Mouse (Mus musculus): ENCODE measurements at regions not wholly inside any gene's neighbourhood (a gene's known extent, or its start where the extent isn't known, plus 50 kb on each side); places are given as distances from the start of the nearest gene placed in this dataset.

DNA sequence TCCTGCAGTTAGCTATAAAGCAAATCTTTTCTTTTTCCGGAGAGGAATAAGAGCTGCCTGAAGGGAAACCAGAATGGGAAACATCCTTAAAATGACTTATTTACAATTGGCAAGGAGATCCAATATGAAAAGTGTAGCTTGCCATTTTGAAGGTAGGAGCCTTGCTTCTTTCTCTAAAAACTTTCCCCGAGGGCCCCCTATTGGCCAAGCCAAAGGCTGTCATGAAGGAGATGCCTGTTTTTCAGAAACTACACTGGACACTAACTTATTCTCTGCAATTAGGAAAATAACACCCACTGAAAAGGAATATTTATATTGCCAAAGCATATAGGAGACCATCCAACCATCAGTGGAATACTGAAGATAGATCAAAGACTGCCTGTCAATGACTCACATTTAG, 312.8 kb upstream of the Thrb start:
- DNase-seq = no peak

- DNase-seq = no peak
These were observed 307.6 kb upstream of the Thrb start for GRCm38 (mm10) chr14:17352324-17353037.

GRCm38 (mm10) chr14:17361910-17362309, 298.2 kb upstream of the Thrb start:
- DNase-seq = no peak

DNA sequence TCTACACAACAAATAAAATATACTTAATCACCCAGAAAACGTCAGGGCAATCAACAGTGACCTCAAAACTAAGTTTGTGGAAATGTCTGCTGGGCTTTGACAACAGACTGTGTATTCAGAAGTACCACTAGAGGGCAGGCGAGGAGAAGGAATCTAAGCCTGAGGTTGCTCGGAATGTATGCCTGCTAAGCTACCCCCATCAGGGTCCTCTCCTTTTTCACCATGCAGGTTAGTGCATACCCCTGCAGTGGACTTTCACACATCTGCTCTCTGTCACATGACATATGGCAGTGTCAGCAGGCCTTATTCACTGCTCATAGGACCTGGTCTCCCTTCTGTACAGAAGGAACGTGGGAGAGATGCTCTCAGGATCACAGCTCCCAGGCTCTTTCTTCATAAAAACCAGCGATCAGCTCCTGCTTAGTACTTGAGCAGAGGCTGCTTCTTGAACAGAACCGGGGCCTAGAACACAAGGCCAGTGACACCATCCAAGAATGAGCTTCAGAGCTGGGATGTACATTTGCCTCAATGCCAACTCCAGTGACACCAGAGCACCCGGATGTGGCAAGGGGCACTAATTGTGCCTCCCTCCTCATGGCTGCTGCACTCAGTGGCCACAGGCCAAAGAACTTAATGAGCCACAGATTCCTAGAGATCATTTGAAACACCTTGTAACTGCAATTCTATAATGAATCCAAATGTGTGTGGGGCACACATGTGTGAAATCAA, 257.1 kb upstream of the Thrb start:
- DNase-seq = peak in 1 of 2 experiments; percentile 38

DNA sequence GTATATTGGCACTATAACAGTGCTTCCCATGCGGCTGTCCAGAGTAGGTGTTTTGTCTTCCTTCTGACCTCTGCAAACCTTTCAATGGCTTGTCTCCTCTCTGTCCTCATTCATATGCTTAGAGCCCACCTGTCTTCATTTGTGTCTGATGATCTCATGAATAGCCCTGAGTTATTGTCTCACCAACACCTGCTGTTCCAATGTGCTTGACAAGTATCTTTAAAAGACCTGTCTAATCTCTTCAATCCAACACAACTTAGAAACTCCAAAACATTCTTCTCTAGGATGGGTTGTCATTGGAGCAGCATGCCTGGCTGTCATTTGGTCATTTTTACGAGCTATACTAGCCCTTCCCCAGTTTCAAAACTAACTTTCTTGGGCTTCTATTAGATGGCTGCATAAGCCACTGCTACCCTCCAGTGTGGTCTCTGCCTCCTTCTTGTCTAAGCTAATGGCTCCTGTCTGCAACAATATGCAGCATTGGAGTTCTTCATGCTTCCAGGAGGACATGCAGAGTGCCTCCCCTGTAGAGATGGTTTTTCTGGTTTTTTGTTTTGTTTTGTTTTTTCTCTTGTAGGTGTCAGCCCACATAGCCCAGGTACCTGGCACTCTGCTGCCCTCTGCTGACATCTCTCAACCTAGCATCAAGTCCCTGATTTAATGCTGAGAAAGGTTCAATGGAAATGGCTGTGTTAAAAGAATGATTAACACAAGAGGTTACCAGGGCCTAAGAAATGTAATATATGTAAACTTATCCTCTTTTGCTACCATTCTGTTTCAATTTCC, 254.3 kb upstream of the Thrb start:
- DNase-seq = peak; percentile 25 to 52

DNA sequence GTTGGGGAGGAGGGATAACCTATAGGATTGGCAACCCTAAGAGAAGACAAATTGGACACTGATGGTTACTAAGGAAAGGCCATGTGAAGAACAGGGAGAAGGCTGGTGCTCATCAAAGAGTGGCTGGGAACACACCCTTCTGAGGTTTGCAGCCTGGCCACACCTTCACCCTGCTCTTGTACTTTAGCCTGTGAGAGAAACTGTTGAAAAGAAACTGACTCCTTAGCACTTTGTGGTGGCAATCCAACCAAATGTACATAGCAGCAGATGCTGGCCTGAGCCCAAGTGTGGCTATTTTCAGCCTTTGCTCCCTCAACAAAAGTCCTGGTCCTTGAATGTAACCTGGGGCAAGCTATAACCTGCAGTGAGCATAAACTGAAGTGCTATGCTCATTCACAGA, 253.2 kb upstream of the Thrb start:
- peak in 1 of 2 experiments; percentile 24 for DNase-seq

- no peak for DNase-seq
These were observed 251.7 kb upstream of the Thrb start for GRCm38 (mm10) chr14:17408343-17408742.

DNA sequence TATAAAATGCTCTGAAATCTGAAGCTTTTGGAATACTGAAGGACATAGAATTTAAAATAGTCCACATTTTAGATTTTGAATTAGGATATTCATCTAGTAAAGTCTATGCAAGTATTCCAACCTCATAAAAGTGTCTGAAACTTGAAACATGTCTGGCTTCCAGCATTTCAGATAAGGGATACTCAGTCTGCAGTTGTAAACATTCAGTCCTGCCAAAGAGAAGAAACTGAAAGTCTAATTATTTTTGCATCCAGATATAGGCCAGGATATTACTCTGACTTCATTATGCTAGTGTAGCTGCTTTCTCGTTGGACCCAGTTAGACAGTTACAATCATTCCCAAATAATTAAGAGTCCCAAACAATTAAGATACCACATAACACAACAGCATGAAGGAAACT, 251.2 kb upstream of the Thrb start:
- DNase-seq = no peak

DNA sequence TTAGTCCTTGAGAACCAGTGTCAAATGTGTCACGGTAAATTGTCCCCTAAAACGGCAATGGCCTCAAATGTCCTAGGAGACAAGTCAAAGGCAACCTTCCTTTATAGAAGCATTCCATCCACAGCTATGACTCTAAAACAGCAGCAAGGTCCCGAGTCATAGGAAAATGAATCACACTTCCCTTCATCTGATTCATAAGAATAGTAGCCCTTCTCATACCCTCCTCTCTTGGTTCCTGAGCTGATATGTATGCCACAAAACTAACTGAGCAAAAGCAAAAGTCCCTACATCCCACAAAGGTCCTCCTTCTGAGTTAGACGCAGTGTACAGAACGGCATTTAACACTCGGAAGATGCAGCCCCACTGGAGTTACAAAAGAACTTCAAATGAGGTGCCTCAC, 250.6 kb upstream of the Thrb start:
- DNase-seq = no peak

GRCm38 (mm10) chr14:17410752-17411151, 249.3 kb upstream of the Thrb start:
- peak; percentile 20 to 31 for DNase-seq

GRCm38 (mm10) chr14:17411299-17411698, 248.8 kb upstream of the Thrb start:
- DNase-seq = no peak

DNA sequence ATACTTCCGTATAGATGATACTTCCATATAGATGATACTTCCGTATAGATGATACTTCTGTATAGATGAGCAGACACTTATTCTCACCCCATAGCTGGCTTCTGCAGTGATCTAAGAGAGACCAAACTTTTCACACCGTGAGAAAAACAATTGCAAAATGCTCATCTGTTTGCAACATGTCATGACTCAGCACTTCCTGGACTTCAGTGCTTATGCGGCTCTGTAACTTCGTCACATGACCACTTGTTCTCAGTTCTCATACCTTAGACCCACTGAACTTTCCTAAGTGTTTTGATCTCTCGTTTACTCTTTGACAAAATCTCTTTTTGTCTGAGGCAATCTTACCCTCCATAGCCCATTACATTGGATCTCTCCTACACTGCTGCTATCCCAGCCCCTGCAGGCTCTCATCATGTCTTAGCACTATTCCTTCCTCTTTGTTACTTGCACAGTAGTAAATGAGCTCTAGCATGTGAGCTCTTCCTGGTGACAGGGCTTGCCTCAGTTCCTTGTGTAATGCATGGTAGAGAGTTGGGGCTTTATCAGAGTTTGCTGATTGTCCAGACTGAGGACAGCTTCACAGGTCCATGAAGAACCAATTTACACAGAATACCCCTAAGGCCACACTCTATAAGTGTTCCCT, 245.7 kb upstream of the Thrb start:
- DNase-seq = no peak

DNA sequence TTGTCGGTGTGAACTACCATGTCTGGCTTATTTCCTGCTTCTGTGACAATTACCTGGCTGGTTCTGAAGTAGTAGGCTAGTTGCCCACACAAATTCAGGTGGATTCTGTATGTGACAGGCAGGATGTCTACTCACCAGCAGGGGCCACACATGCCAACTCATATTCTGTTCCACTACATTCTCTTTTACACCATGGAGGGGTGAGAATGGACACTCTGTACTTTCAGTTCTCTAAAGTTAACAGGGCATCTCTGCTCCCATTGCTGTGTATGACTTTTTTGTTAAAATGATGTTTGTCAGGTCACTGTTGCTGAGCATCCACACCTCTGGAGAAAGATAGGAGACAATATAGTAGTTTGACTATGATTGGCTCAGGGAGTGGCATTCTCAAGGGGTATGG, 232.3 kb upstream of the Thrb start:
- no peak for DNase-seq

GRCm38 (mm10) chr14:17429157-17429556, 230.9 kb upstream of the Thrb start:
- DNase-seq = no peak

GRCm38 (mm10) chr14:17433346-17433745, 226.7 kb upstream of the Thrb start:
- DNase-seq = no peak

DNA sequence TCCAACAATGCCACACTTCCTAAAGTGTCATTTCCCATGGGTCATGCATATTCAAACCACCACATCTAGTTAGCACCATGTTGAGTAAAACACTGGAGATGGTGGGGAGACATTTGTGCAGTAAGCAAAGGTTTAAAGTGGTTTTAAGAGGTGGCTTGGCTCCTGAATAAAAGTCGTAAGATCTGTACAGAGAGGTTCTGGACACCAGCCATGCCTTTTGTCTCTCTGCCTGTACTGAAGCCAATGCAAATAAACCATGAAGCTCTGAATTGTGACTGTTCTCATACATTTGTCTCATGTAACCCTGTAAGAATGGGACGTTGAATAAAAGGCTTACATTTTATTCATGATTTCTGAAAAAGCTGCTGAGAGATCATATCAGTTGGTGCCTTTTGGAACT, 202.1 kb upstream of the Thrb start:
- no peak for DNase-seq

DNA sequence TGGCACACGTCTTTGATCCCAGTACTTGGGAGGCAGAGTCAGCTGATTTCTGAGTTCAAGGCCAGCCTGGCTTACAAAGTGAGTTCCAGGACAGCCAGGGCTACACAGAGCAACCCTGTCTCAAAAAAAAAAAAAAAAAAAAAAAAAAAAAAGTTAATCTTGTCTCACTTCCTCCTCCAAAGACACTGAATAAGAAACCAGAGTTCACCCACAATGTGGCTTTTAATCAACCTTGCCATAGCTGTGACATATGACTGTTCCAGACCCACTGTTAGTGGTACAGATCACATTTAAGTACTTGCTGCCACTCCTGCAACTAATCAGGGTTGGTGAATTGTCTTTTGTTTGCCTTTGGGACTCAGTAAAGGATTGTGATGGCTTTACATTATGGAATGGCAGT, 181.1 kb upstream of the Thrb start:
- DNase-seq = no peak

DNA sequence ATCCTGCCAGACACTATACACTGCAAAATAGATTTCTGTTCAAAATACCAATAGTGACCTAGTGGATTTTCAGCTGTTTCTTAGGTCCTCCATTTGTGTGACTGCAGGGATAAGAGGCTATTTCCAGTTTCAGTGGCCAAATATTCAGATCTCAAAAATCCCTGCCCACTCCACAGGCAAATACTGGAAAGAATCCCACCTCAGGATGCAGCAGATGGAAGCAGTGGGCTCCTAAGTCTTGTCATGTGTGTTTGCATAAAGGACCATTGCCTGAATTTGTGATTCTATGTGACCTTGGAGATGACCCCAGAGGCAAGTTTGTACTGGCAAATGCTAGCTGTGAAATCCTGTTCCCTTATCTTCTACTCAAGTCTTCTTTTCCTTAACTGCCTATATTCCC, 175.2 kb upstream of the Thrb start:
- DNase-seq = no peak

GRCm38 (mm10) chr14:17513756-17514155, 146.3 kb upstream of the Thrb start:
- DNase-seq = no peak

- peak in 1 of 2 experiments; percentile 4 for DNase-seq
These were observed 137.4 kb upstream of the Thrb start for GRCm38 (mm10) chr14:17522696-17523095.

GRCm38 (mm10) chr14:17523916-17524315, 136.1 kb upstream of the Thrb start:
- DNase-seq = no peak

GRCm38 (mm10) chr14:17539322-17539721, 120.7 kb upstream of the Thrb start:
- DNase-seq = no peak

DNA sequence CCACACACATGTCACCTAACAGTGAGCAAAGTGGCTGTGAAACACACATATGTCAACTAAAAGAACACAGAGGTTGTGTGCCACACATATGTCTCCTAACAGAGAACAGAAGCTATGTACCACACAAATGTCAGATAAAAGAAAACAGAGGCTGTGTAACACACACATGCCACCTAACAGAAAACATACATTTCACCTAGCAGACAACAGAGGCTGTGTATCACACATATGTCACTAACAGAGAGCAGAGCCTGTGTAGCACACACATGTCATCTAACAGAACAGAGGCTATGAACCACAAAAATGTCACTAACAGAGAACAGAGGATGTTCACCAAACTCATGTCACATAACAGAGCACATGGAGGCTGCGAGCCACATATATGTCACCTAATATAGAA, 103.6 kb upstream of the Thrb start:
- no peak for DNase-seq
